Mouse (Mus musculus): Measurements from ENCODE around the gene Wdr82.

The Wdr82 gene

GRCm38 (mm10) chr9:106198962-106199458 is 28.3 kb downstream of the Wdr82 start:
- peak; percentile 63 to 75 for DNase-seq (ENCODE audit: low spot score in 2 of 2)

GRCm38 (mm10) chr9:106199535-106200272 is 29.0 kb downstream of the Wdr82 start, which contains the start of gene Ppm1m:
TSS of gene Ppm1m (minus strand) at chr9:106199746.
- no peak for DNase-seq (ENCODE audit: low spot score in 2 of 2)

- DNase-seq (ENCODE audit: low spot score in 2 of 2): no peak
Observed at GRCm38 (mm10) chr9:106201895-106202294, 31.2 kb downstream of the Wdr82 start.

GRCm38 (mm10) chr9:106202819-106203636 is 32.3 kb downstream of the Wdr82 start, which contains the start of gene Twf2:
TSS of gene Twf2 (plus strand) at chr9:106203108.
- peak; percentile 88 to 91 for DNase-seq (ENCODE audit: low spot score in 2 of 2)

GRCm38 (mm10) chr9:106203990-106204851 is 33.5 kb downstream of the Wdr82 start:
- no peak for DNase-seq (ENCODE audit: low spot score in 2 of 2)

- no peak for DNase-seq (ENCODE audit: low spot score in 2 of 2)
Observed at GRCm38 (mm10) chr9:106205713-106206290, 35.1 kb downstream of the Wdr82 start.

- DNase-seq (ENCODE audit: low spot score in 2 of 2): no peak
Observed at GRCm38 (mm10) chr9:106206515-106206914, 35.8 kb downstream of the Wdr82 start.

GRCm38 (mm10) chr9:106208181-106208580 is 37.5 kb downstream of the Wdr82 start:
- DNase-seq (ENCODE audit: low spot score in 2 of 2): no peak

- DNase-seq (ENCODE audit: low spot score in 2 of 2): no peak
Observed at GRCm38 (mm10) chr9:106209954-106210353, 39.2 kb downstream of the Wdr82 start.

- no peak for DNase-seq (ENCODE audit: low spot score in 2 of 2)
Observed at GRCm38 (mm10) chr9:106210853-106211609, 40.3 kb downstream of the Wdr82 start.

GRCm38 (mm10) chr9:106211680-106212593 is 41.2 kb downstream of the Wdr82 start:
- DNase-seq (ENCODE audit: low spot score in 2 of 2): peak; percentile 76 to 84

- no peak for DNase-seq (ENCODE audit: low spot score in 2 of 2)
Observed at GRCm38 (mm10) chr9:106212594-106212981, 41.9 kb downstream of the Wdr82 start.

GRCm38 (mm10) chr9:106215341-106216125 is 44.8 kb downstream of the Wdr82 start:
- no peak for DNase-seq (ENCODE audit: low spot score in 2 of 2)

- DNase-seq (ENCODE audit: low spot score in 2 of 2): no peak
Observed at GRCm38 (mm10) chr9:106216971-106217370, 46.2 kb downstream of the Wdr82 start.

GRCm38 (mm10) chr9:106220894-106221523 is 50.3 kb downstream of the Wdr82 start:
- DNase-seq (ENCODE audit: low spot score in 2 of 2): no peak

GRCm38 (mm10) chr9:106222261-106222851 is 51.6 kb downstream of the Wdr82 start, which contains the start of gene Tlr9:
TSS of gene Tlr9 (plus strand) at chr9:106222598.
- no peak for DNase-seq (ENCODE audit: low spot score in 2 of 2)

GRCm38 (mm10) chr9:106222994-106223393 is 52.3 kb downstream of the Wdr82 start:
- DNase-seq (ENCODE audit: low spot score in 2 of 2): no peak
